Mouse (Mus musculus): ENCODE measurements around the gene Yipf7. TPM values are rescaled to one million over a fixed set of nuclear protein-coding genes. Genes with fewer than 3 reads are reported as not detected.

The Yipf7 gene
- polyA plus RNA-seq, 1 experiment from 2014 or later, result 0.16 TPM

DNA sequence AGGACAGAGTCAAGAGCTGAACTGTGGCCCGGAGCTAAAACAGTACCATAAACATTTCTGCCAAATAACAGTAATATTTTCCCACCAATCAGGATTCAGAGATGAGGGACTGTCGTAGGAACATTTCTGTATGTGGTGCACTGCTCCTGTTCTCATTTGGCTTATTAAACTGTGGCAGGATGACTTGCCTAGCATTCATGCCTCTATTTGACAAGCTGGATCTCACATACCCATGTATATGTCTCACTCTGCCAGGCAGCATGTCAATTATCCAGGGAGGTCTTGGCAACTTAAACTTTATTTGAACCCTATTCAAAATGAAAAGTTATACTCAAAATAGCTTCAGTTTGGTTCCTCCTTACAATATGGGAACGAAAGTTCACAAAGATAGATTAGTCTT is 35.4 kb downstream of the Yipf7 start:
- no peak overlapping the region for H3K4me3 ChIP-seq (replicated peaks)
- no peak overlapping the region for H3K9ac ChIP-seq
- H3K9me3 ChIP-seq (replicated peaks), result no peaks in the 10 kb centered on the region
- ATAC-seq (ENCODE audit: insufficient read depth), result no peak
- no peaks in the 10 kb centered on the region for H3K36me3 ChIP-seq (replicated peaks)
- no peaks in the 10 kb centered on the region for H3K4me1 ChIP-seq (replicated peaks)
- H3K4me2 ChIP-seq, result no peak overlapping the region
- H3K27me3 ChIP-seq, result no peaks in the 10 kb centered on the region
- no peak overlapping the region for H3K27ac ChIP-seq (replicated peaks)
- 51% methylated on average over 3 of the region's 3 CpGs for WGBS (ENCODE audit: insufficient replicate concordance)

DNA sequence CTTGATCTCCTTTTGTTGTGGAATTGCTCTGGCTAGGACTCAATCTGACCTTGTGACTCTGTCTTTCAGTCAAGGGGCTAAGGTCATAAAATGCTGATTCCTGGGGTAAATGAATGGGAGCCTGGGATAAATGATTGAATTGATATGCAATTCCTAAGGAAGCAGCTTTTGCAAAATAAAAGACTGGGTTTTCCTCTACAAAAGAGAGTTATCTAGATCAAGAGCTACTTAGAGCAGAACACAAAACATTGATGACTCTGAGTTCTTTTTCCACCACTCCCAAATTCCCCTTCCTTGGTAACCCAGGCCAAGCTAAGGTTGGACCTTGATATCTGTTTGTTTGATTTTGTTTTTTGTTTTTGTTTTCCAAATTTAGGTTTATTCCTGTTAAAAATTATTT is 53.4 kb downstream of the Yipf7 start:
- H3K4me1 ChIP-seq (replicated peaks), result no peaks in the 10 kb centered on the region
- H3K27me3 ChIP-seq, result no peaks in the 10 kb centered on the region
- no peak overlapping the region for H3K9ac ChIP-seq
- ATAC-seq (ENCODE audit: insufficient read depth), result no peak
- no peak overlapping the region for H3K27ac ChIP-seq (replicated peaks)
- no peaks in the 10 kb centered on the region for H3K9me3 ChIP-seq (replicated peaks)
- H3K36me3 ChIP-seq (replicated peaks), result no peaks in the 10 kb centered on the region
- H3K4me3 ChIP-seq (replicated peaks), result no peak overlapping the region
- H3K4me2 ChIP-seq, result no peak overlapping the region

DNA sequence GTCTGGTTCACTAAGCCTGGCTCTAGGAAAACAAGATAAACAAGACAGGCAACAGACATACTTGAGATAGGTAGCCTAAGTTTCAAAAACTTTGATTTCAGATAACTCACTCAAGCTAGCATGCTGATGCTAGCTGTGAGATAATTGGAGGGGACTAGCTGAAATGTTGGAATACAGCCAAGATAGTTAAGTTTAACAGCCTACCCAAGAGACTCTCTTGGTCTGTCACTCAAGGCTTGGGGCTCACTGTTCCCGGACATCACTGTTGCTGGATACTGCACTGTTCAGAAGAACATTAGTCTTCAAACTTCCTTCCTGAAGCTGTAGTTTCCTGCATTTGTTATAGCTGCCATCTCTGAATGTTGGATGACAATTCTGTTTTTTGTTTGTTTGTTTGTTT is 74.9 kb downstream of the Yipf7 start:
- 55% methylated on average over 1 of the region's 1 CpGs for WGBS (ENCODE audit: insufficient replicate concordance)
- Histone ChIP-seq H3K27me3 (no peaks in the 10 kb centered on the region), H3K36me3 (replicated peaks) (no peaks in the 10 kb centered on the region), H3K4me1 (replicated peaks) (no peaks in the 10 kb centered on the region), H3K4me2 (no peak overlapping the region), H3K9me3 (replicated peaks) (no peaks in the 10 kb centered on the region), H3K27ac (replicated peaks) (no peak overlapping the region), H3K9ac (no peak overlapping the region), H3K4me3 (replicated peaks) (no peak overlapping the region)
- no peak for ATAC-seq (ENCODE audit: insufficient read depth)

Other genes with a start within 250 kb of the Yipf7 start
- 0.03 TPM in 1 of 2 replicates, not detected in the other for gene Kctd8, start 201.0 kb downstream of the Yipf7 start, polyA plus RNA-seq (2015; fragmentation: Nextera tagmentation; extraction: Ambion mirVana)
- 9.1 and 10.2 TPM in 2 replicates for gene Guf1, start 14.3 kb upstream of the Yipf7 start, polyA plus RNA-seq (2015; fragmentation: Nextera tagmentation; extraction: Ambion mirVana)
- 6.0 and 6.5 TPM in 2 replicates for gene Gnpda2, start 49.7 kb upstream of the Yipf7 start, polyA plus RNA-seq (2015; fragmentation: Nextera tagmentation; extraction: Ambion mirVana)